Mouse (Mus musculus) ES-Bruce4 (cell line): ENCODE measurements at regions not wholly inside any gene's neighbourhood (a gene's known extent, or its start where the extent isn't known, plus 50 kb on each side); places are given as distances from the start of the nearest gene placed in this dataset.

ENCODE experiments used
- H3K27ac ChIP-seq: 2 replicates; pipeline ENCODE4 v1.5.1; 2012; ENCODE audit warnings: low read length, inconsistent platforms; ENCODE audit not compliant: insufficient read depth
- H3K27me3 ChIP-seq: 2 replicates; pipeline ENCODE4 v1.6.1; 2012; ENCODE audit warnings: mild to moderate bottlenecking, low read length, inconsistent platforms; ENCODE audit not compliant: control insufficient read depth, poor library complexity, insufficient read depth, severe bottlenecking
- H3K36me3 ChIP-seq: 2 replicates; pipeline ENCODE4 v1.6.1; 2012; ENCODE audit warnings: inconsistent platforms, mild to moderate bottlenecking, low read length, moderate library complexity; ENCODE audit not compliant: control insufficient read depth, poor library complexity, insufficient read depth, severe bottlenecking
- H3K4me1 ChIP-seq: one replicate; pipeline ENCODE4 v1.8.1; 2011; ENCODE audit warnings: low read length; ENCODE audit not compliant: control insufficient read depth, insufficient read depth
- H3K4me3 ChIP-seq: 2 replicates; pipeline ENCODE4 v1.5.1; 2011; ENCODE audit warnings: low read depth, mild to moderate bottlenecking, low read length
- H3K9ac ChIP-seq: 2 replicates; pipeline ENCODE4 v1.6.1; 2012; ENCODE audit warnings: low read depth, mild to moderate bottlenecking, inconsistent platforms; ENCODE audit not compliant: poor library complexity, severe bottlenecking
- H3K9me3 ChIP-seq: replicated peaks from 2 replicates; pipeline ENCODE4 v1.6.1; 2012; ENCODE audit warnings: mild to moderate bottlenecking, low read length, inconsistent platforms; ENCODE audit not compliant: control insufficient read depth, poor library complexity, insufficient read depth, severe bottlenecking
- CTCF ChIP-seq: IDR thresholded peaks from one replicate; pipeline ENCODE4 v1.8.1; 2011; ENCODE audit warnings: low read depth, low read length
- EP300 ChIP-seq: IDR thresholded peaks from 2 replicates; pipeline ENCODE4 v1.6.1; 2011; ENCODE audit warnings: low read depth, low read length; ENCODE audit not compliant: insufficient read depth
- POLR2A ChIP-seq: IDR thresholded peaks from one replicate; pipeline ENCODE4 v1.8.1; 2011; ENCODE audit warnings: low read length; ENCODE audit not compliant: insufficient read depth

DNA sequence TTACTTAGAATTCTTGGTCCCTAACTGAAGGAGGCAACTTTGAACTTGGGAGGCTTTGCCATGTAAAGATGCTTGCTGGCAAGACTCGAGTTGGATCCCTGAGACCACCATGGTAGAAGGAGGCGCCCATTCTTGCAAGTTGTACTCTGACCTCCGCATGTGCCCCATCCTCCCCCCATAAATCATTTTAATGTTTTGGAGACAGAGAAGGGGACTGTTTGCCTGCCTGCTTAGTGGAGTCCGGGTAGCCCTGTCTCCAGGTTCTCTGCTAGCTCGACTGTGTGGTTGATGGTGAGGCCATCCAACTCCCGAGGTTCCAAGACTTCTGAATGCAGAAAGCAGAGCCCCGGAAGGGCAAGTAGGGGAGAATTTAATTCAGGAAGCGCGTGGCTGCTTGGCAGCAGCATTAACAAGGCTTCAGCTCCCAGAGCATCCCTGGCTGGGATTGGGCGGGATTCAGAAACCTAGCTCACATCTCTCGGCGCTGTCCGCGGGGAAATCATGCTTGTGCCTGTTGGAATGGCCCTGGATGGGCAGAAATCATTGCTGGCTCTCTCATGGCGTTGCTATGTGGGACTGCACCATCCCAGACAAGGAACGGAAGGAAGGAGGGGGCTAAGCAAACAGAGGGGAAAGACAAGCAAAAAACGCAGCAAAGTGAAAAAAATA lies 202.8 kb upstream of the Zfp64 start:
- no peaks in the 10 kb centered on the region for H3K9me3 ChIP-seq
- TF ChIP-seq CTCF (no peak), POLR2A (no peak), EP300 (no peak)
- H3K4me1 ChIP-seq, result no peaks in the 10 kb centered on the region
- no peak overlapping the region for H3K4me3 ChIP-seq
- H3K36me3 ChIP-seq, result no peaks in the 10 kb centered on the region
- H3K9ac ChIP-seq, result no peak overlapping the region
- no peak overlapping the region for H3K27ac ChIP-seq
- H3K27me3 ChIP-seq, result no peaks in the 10 kb centered on the region

GRCm38 (mm10) chr2:169156908-169157307 lies 201.5 kb upstream of the Zfp64 start:
- no peaks in the 10 kb centered on the region for H3K27me3 ChIP-seq
- H3K4me3 ChIP-seq, result no peak overlapping the region
- no peaks in the 10 kb centered on the region for H3K9me3 ChIP-seq
- H3K36me3 ChIP-seq, result no peaks in the 10 kb centered on the region
- H3K4me1 ChIP-seq, result no peaks in the 10 kb centered on the region
- TF ChIP-seq CTCF, result no peak
- no peak for TF ChIP-seq POLR2A
- TF ChIP-seq EP300, result no peak
- H3K27ac ChIP-seq, result no peak overlapping the region
- no peak overlapping the region for H3K9ac ChIP-seq

GRCm38 (mm10) chr2:169154881-169155280 lies 199.5 kb upstream of the Zfp64 start:
- H3K9me3 ChIP-seq, result no peaks in the 10 kb centered on the region
- H3K27me3 ChIP-seq, result no peaks in the 10 kb centered on the region
- no peak overlapping the region for H3K9ac ChIP-seq
- H3K4me3 ChIP-seq, result no peak overlapping the region
- no peaks in the 10 kb centered on the region for H3K36me3 ChIP-seq
- TF ChIP-seq POLR2A, result no peak
- TF ChIP-seq EP300, result no peak
- no peak for TF ChIP-seq CTCF
- H3K27ac ChIP-seq, result no peak overlapping the region
- no peaks in the 10 kb centered on the region for H3K4me1 ChIP-seq

DNA sequence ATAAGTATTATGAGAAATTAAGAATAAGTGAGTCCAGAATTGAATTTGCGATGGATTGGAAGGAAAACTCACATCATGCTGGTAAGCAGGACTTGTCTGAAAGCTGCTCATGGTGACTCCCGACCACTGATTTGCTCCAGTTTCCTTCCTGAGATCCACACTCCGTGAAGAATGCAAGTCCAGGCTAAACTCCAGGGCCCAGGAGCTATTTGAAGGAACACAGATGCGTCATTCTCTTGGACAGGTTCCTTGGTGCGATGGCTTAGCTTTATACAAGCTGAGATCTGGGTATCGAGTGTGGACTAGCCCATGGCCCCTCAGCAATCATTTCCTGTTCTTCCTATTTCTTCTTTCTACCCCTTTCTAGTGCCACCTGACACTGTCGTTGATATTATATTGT lies 192.3 kb upstream of the Zfp64 start:
- Histone ChIP-seq H3K36me3 (no peaks in the 10 kb centered on the region), H3K27me3 (no peaks in the 10 kb centered on the region), H3K27ac (no peak overlapping the region), H3K9me3 (no peaks in the 10 kb centered on the region), H3K4me3 (no peak overlapping the region), H3K4me1 (no peaks in the 10 kb centered on the region), H3K9ac (no peak overlapping the region)
- no peak for TF ChIP-seq CTCF
- no peak for TF ChIP-seq EP300
- TF ChIP-seq POLR2A, result no peak

GRCm38 (mm10) chr2:169142224-169142623 lies 186.8 kb upstream of the Zfp64 start:
- Histone ChIP-seq H3K9me3 (no peaks in the 10 kb centered on the region), H3K4me1 (no peaks in the 10 kb centered on the region), H3K9ac (no peak overlapping the region), H3K27ac (no peak overlapping the region), H3K4me3 (no peak overlapping the region), H3K27me3 (no peaks in the 10 kb centered on the region), H3K36me3 (no peaks in the 10 kb centered on the region)
- TF ChIP-seq POLR2A (no peak), CTCF (no peak), EP300 (no peak)

GRCm38 (mm10) chr2:169133855-169134254 lies 178.5 kb upstream of the Zfp64 start:
- Histone ChIP-seq H3K27me3 (no peaks in the 10 kb centered on the region), H3K4me1 (no peaks in the 10 kb centered on the region), H3K36me3 (no peaks in the 10 kb centered on the region), H3K27ac (no peak overlapping the region), H3K9me3 (no peaks in the 10 kb centered on the region), H3K4me3 (no peak overlapping the region), H3K9ac (no peak overlapping the region)
- TF ChIP-seq EP300, result no peak
- no peak for TF ChIP-seq POLR2A
- no peak for TF ChIP-seq CTCF

GRCm38 (mm10) chr2:169125476-169125875 lies 170.1 kb upstream of the Zfp64 start:
- no peak for TF ChIP-seq POLR2A
- TF ChIP-seq CTCF, result no peak
- no peak for TF ChIP-seq EP300
- no peak overlapping the region for H3K4me3 ChIP-seq
- no peaks in the 10 kb centered on the region for H3K36me3 ChIP-seq
- no peak overlapping the region for H3K27ac ChIP-seq
- H3K9ac ChIP-seq, result no peak overlapping the region
- H3K9me3 ChIP-seq, result no peaks in the 10 kb centered on the region
- H3K4me1 ChIP-seq, result no peaks in the 10 kb centered on the region
- no peaks in the 10 kb centered on the region for H3K27me3 ChIP-seq
